Mouse (Mus musculus) CH12.LX (cell line): ENCODE results near the gene Trpv1. TPM values are rescaled to one million over a fixed set of nuclear protein-coding genes. Genes with fewer than 3 reads are reported as not detected.

Source experiments
- DNase-seq: peaks from one replicate; pipeline ENCODE4 v3.0.0-alpha.2; 2013; ENCODE audit errors: extremely low read depth
- H3K27ac ChIP-seq: 2 replicates; pipeline ENCODE4 v1.5.1; 2012; ENCODE audit warnings: low read depth, mild to moderate bottlenecking, control low read depth, moderate library complexity; ENCODE audit not compliant: insufficient read depth
- H3K27me3 ChIP-seq: replicated peaks from 2 replicates; pipeline ENCODE3; 2012; ENCODE audit warnings: inconsistent platforms
- H3K36me3 ChIP-seq, 2 experiments: replicated peaks in 1 of 2; 2 replicates each; pipeline versions ENCODE3 to v1.6.1; 2012; ENCODE audit warnings: inconsistent platforms in 1 of 2, low read length in 1 of 2, mild to moderate bottlenecking in 1 of 2, mixed read lengths in 1 of 2, moderate library complexity in 1 of 2; ENCODE audit not compliant: control insufficient read depth in 1 of 2, insufficient read depth in 1 of 2
- H3K4me1 ChIP-seq, 2 experiments: 2 replicates each; pipeline ENCODE4 v1.6.1; 2012; ENCODE audit warnings: inconsistent platforms in 1 of 2, moderate library complexity in 1 of 2; ENCODE audit not compliant: insufficient read depth in 2 of 2, control insufficient read depth in 1 of 2
- H3K4me2 ChIP-seq: 2 replicates; pipeline ENCODE4 v1.6.1; 2012; ENCODE audit warnings: low read depth, mild to moderate bottlenecking, control low read depth; ENCODE audit not compliant: poor library complexity, insufficient read depth, severe bottlenecking
- H3K4me3 ChIP-seq, 3 experiments: fragments of 150-350 bp in 1 of 3; sonication (generic) in 1 of 3; replicated peaks in 1 of 3; 2 replicates each; pipeline versions ENCODE3 to v1.5.1; 2011 to 2012; ENCODE audit warnings: low read depth in 2 of 3, low read length in 2 of 3, mild to moderate bottlenecking in 2 of 3, moderate library complexity in 2 of 3, control low read depth in 1 of 3, improper control_type of control experiment in 1 of 3, inconsistent platforms in 1 of 3, mixed read lengths in 1 of 3; ENCODE audit not compliant: poor library complexity in 1 of 3
- H3K79me2 ChIP-seq: replicated peaks from 2 replicates; pipeline ENCODE4 v1.6.1; 2012; ENCODE audit warnings: mild to moderate bottlenecking, moderate library complexity; ENCODE audit not compliant: control insufficient read depth, poor library complexity, insufficient read depth, severe bottlenecking; ENCODE audit errors: extremely low read depth
- H3K9ac ChIP-seq: 2 replicates; pipeline ENCODE4 v1.6.1; 2012; ENCODE audit warnings: low read depth, mild to moderate bottlenecking, control low read depth, moderate library complexity; ENCODE audit not compliant: insufficient read depth
- H3K9me3 ChIP-seq: replicated peaks from 2 replicates; pipeline ENCODE3; 2012; ENCODE audit warnings: low read length, inconsistent platforms, mixed read lengths
- BHLHE40 ChIP-seq: IDR thresholded peaks from 2 replicates; pipeline ENCODE4 v1.6.1; 2011; ENCODE audit warnings: mild to moderate bottlenecking, low read depth, low read length, improper control_type of control experiment
- CHD1 ChIP-seq: IDR thresholded peaks from 2 replicates; pipeline ENCODE4 v1.6.1; 2012; ENCODE audit warnings: low read depth, low read length, improper control_type of control experiment, inconsistent platforms
- CHD2 ChIP-seq: IDR thresholded peaks from 2 replicates; pipeline ENCODE4 v1.6.1; 2011; ENCODE audit warnings: low read length, improper control_type of control experiment
- CTCF ChIP-seq, 2 experiments: IDR thresholded peaks in 1 of 2; conservative IDR thresholded peaks in 1 of 2; 2 replicates each; pipeline ENCODE4 v1.5.1; 2011 to 2012; ENCODE audit warnings: low read depth in 2 of 2, low read length in 2 of 2, improper control_type of control experiment in 1 of 2, inconsistent platforms in 1 of 2, mild to moderate bottlenecking in 1 of 2, moderate library complexity in 1 of 2
- E2F4 ChIP-seq: IDR thresholded peaks from 2 replicates; pipeline ENCODE4 v1.6.1; 2011; ENCODE audit warnings: low read depth, low read length, improper control_type of control experiment; ENCODE audit not compliant: insufficient replicate concordance
- ELF1 ChIP-seq: IDR thresholded peaks from 2 replicates; pipeline ENCODE4 v1.6.1; 2014; ENCODE audit warnings: low read depth, mild to moderate bottlenecking, inconsistent platforms, low read length, improper control_type of control experiment
- ETS1 ChIP-seq: conservative IDR thresholded peaks from 2 replicates; pipeline ENCODE4 v1.6.1; 2012; ENCODE audit warnings: low read depth, mild to moderate bottlenecking, inconsistent platforms, low read length, improper control_type of control experiment, moderate library complexity
- HCFC1 ChIP-seq: IDR thresholded peaks from 2 replicates; pipeline ENCODE4 v1.6.1; 2012; ENCODE audit warnings: low read depth, mild to moderate bottlenecking, inconsistent platforms, low read length, improper control_type of control experiment
- IRF4 ChIP-seq: IDR thresholded peaks from 2 replicates; pipeline ENCODE4 v1.6.1; 2014; ENCODE audit warnings: low read depth, mild to moderate bottlenecking, inconsistent platforms, low read length, improper control_type of control experiment
- JUND ChIP-seq: conservative IDR thresholded peaks from 2 replicates; pipeline ENCODE4 v1.6.1; 2011; ENCODE audit warnings: low read depth, low read length, improper control_type of control experiment
- MEF2A ChIP-seq: IDR thresholded peaks from 2 replicates; pipeline ENCODE4 v1.6.1; 2014; ENCODE audit warnings: low read depth, mild to moderate bottlenecking, inconsistent platforms, low read length, improper control_type of control experiment, borderline replicate concordance
- NELFE ChIP-seq: IDR thresholded peaks from 2 replicates; pipeline ENCODE4 v1.6.1; 2011; ENCODE audit warnings: low read depth, low read length, improper control_type of control experiment
- TBP ChIP-seq: conservative IDR thresholded peaks from 2 replicates; pipeline ENCODE4 v1.6.1; 2011; ENCODE audit warnings: low read depth, low read length, improper control_type of control experiment
- TCF12 ChIP-seq: IDR thresholded peaks from 2 replicates; pipeline ENCODE4 v1.6.1; 2014; ENCODE audit warnings: low read depth, mild to moderate bottlenecking, inconsistent platforms, low read length, improper control_type of control experiment
- UBTF ChIP-seq: IDR thresholded peaks from 2 replicates; pipeline ENCODE4 v1.6.1; 2012; ENCODE audit warnings: low read depth, mild to moderate bottlenecking, inconsistent platforms, low read length, improper control_type of control experiment, moderate library complexity
- USF1 ChIP-seq: IDR thresholded peaks from 2 replicates; pipeline ENCODE4 v1.6.1; 2014; ENCODE audit warnings: low read depth, mild to moderate bottlenecking, inconsistent platforms, low read length, improper control_type of control experiment
- USF2 ChIP-seq: conservative IDR thresholded peaks from 2 replicates; pipeline ENCODE4 v1.6.1; 2011; ENCODE audit warnings: low read depth, low read length, improper control_type of control experiment
- ZC3H11A ChIP-seq: IDR thresholded peaks from 2 replicates; pipeline ENCODE4 v1.6.1; 2012; ENCODE audit warnings: low read depth, mild to moderate bottlenecking, inconsistent platforms, low read length, improper control_type of control experiment
- ZKSCAN1 ChIP-seq: IDR thresholded peaks from 2 replicates; pipeline ENCODE4 v1.6.1; 2012; ENCODE audit warnings: low read depth, inconsistent platforms, low read length, improper control_type of control experiment, borderline replicate concordance
- ZNF384 ChIP-seq: IDR thresholded peaks from 2 replicates; pipeline ENCODE4 v1.6.1; 2012; ENCODE audit warnings: low read depth, low read length, improper control_type of control experiment, inconsistent platforms
- dilution Hi-C: fragments of 300-500 bp; cut with MboI; formaldehyde crosslinking; loops from 2 replicates; pipeline ENCODE4 v1.14.3; 2020; ENCODE audit warnings: low sequenced_read_pairs; ENCODE audit not compliant: extremely low pct_unique_long_range_greater_than_20kb, extremely low pct_ligation_motif_present
- in situ Hi-C: fragments of 300-500 bp; cut with MboI; formaldehyde crosslinking; loops from 3 replicates; pipeline ENCODE4 v1.14.3; 2019; ENCODE audit warnings: low sequenced_read_pairs, low pct_ligation_motif_present, low pct_unique_long_range_greater_than_20kb, mixed read lengths
- polyA plus RNA-seq: library from polyadenylated mRNA; unstranded; fragments of >175 nt; gene quantifications from 2 replicates; pipeline ENCODE4 v1.2.1, GENCODE M21; 2012; ENCODE audit warnings: low read depth; ENCODE audit not compliant: insufficient read length
- total RNA-seq, 2 experiments: library from RNA; depleted of rRNA; stranded (reverse); fragments of 300-350 nt in 1 of 2; fragments of >200 nt in 1 of 2; gene quantifications; 2 replicates each; pipeline ENCODE4 v1.2.3; 2012 to 2014

Trpv1 gene
- total and polyA plus RNA-seq, 3 experiments: 0.08 to 0.13 TPM; not detected in 1

DNA sequence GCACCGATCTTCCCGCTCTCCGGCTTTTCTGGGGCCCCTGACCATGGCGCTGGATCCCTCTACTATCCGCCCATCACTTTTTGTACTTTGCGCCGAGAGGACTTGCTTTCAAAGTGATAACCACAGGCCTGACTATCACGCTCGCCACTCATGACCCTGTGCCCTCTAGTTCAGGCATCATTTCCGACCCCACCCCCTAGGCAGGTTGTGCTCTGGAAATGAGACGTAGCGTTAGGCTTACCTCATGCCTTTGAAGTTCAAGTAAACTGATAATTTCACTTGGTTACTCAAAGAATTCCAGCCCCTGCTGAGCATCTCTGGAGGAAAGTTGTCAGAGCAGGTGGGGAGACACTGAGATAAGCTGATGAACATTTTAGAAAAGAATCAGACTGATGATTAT is 34.2 kb upstream of the Trpv1 start:
- Histone ChIP-seq H3K79me2 (no peaks in the 10 kb centered on the region), H3K27ac (no peak overlapping the region), H3K4me3 (peak overlapping the region; percentile 70 to 91 (median 79)), H3K9me3 (no peaks in the 10 kb centered on the region), H3K36me3 (peaks cover 0 to 7% of the 10 kb centered on the region in 2 experiments), H3K9ac (peak overlapping the region; percentile 68), H3K4me2 (peak overlapping the region; percentile 90), H3K27me3 (peaks cover 2% of the 10 kb centered on the region), H3K4me1 (peaks cover 6 to 25% of the 10 kb centered on the region in 2 experiments; a peak in 3 of 4 replicates)
- TF ChIP-seq UBTF (no peak), MEF2A (no peak), ETS1 (0 out of 2 replicates have a peak, but pooled peaks have one; percentile 13), BHLHE40 (peak; percentile 61)
- dilution Hi-C loops (no loop called here), in situ Hi-C loops (no loop called here)
- DNase-seq: peak; percentile 44

DNA sequence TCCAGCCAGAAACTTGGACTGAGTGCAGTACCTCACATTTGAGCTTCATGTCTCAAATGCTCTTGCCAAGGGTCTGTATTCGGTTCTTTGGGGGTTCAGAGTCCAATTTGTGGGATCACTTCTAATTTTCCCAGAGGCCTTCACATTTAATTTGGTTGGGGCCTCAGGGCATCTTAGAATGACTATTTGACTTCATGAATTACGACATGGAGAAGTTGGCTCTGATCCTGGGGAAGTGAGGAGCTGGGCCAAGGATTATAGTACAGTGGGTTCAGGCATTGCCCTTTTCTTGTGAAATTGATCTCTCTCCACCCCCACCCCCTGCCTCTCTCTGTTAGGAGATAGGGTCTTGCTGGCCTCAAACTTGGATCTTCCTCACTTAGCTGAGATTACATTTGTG is 33.1 kb upstream of the Trpv1 start:
- no peak overlapping the region for H3K4me2 ChIP-seq
- H3K4me1 ChIP-seq: peaks cover 6 to 25% of the 10 kb centered on the region in 2 experiments; a peak in 3 of 4 replicates
- no peak overlapping the region for H3K4me3 ChIP-seq
- dilution Hi-C loops (no loop called here), in situ Hi-C loops (no loop called here)
- peaks cover 2% of the 10 kb centered on the region for H3K27me3 ChIP-seq
- no peaks in the 10 kb centered on the region for H3K79me2 ChIP-seq
- DNase-seq: no peak
- TF ChIP-seq MEF2A: no peak
- TF ChIP-seq CTCF (conservative IDR thresholded peaks at IDR 0.05 in 1 of 2, IDR thresholded peaks at IDR 0.05 in 1 of 2; ENCODE audit: low read depth in 2 of 2, low read length in 2 of 2): no peak
- no peak for TF ChIP-seq IRF4
- no peak for TF ChIP-seq E2F4
- TF ChIP-seq ZC3H11A: no peak
- TF ChIP-seq ELF1: no peak
- no peak for TF ChIP-seq ZKSCAN1
- TF ChIP-seq TBP: no peak
- TF ChIP-seq HCFC1: no peak
- TF ChIP-seq USF1: no peak
- no peak for TF ChIP-seq CHD1
- no peak for TF ChIP-seq TCF12
- no peak for TF ChIP-seq NELFE
- no peak for TF ChIP-seq JUND
- TF ChIP-seq USF2: no peak
- no peak for TF ChIP-seq BHLHE40
- TF ChIP-seq ETS1: no peak
- TF ChIP-seq CHD2: no peak
- TF ChIP-seq ZNF384: no peak
- no peaks in the 10 kb centered on the region for H3K9me3 ChIP-seq
- H3K27ac ChIP-seq: no peak overlapping the region
- no peaks in the 10 kb centered on the region for H3K36me3 ChIP-seq
- H3K9ac ChIP-seq: no peak overlapping the region
